Mouse (Mus musculus) stomach, embryonic 14.5 days (tissue): ENCODE data around the gene Kcnj6. TPM values are rescaled to one million over a fixed set of nuclear protein-coding genes. Genes with fewer than 3 reads are reported as not detected.
A peak's percentile ranks its signal among the peaks of the same experiment; 100 is the strongest.

Source experiments
- ATAC-seq: fragments of 200-750 bp; cut with Nextera tagmentation; 2 replicates; pipeline ENCODE4 v1.8.0; 2017; ENCODE audit warnings: low read depth, moderate TSS enrichment; ENCODE audit not compliant: insufficient number of reproducible peaks, insufficient read depth, low FRiP score
- H3K27ac ChIP-seq: fragments of 300-500 bp; sonication (generic); 2 replicates; pipeline ENCODE4 v1.5.1; 2014; ENCODE audit warnings: mild to moderate bottlenecking, low read length, moderate library complexity, mixed read lengths
- H3K27me3 ChIP-seq: fragments of 300-500 bp; sonication (generic); 2 replicates; pipeline ENCODE4 v1.6.1; 2014; ENCODE audit warnings: low read length, control low read depth, mixed read lengths; ENCODE audit not compliant: control insufficient read depth, insufficient read depth
- H3K36me3 ChIP-seq: fragments of 300-500 bp; sonication (generic); 2 replicates; pipeline ENCODE4 v1.6.1; 2014; ENCODE audit warnings: mild to moderate bottlenecking, control low read depth, low read length, moderate library complexity, mixed read lengths; ENCODE audit not compliant: control insufficient read depth, insufficient read depth
- H3K4me1 ChIP-seq: fragments of 300-500 bp; sonication (generic); 2 replicates; pipeline ENCODE4 v1.6.1; 2014; ENCODE audit warnings: low read length, control low read depth, mixed read lengths; ENCODE audit not compliant: control insufficient read depth, insufficient read depth
- H3K4me2 ChIP-seq: fragments of 300-500 bp; sonication (generic); replicated peaks from 2 replicates; pipeline ENCODE4 v1.6.1; 2014; ENCODE audit warnings: low read depth, low read length, control low read depth
- H3K4me3 ChIP-seq: fragments of 300-500 bp; sonication (generic); 2 replicates; pipeline ENCODE4 v1.5.1; 2014; ENCODE audit warnings: low read depth, low read length, control low read depth
- H3K9ac ChIP-seq: fragments of 300-500 bp; sonication (generic); replicated peaks from 2 replicates; pipeline ENCODE4 v1.6.1; 2014; ENCODE audit warnings: low read depth, mild to moderate bottlenecking, control low read depth, low read length, moderate library complexity, mixed read lengths
- H3K9me3 ChIP-seq: fragments of 300-500 bp; sonication (generic); 2 replicates; pipeline ENCODE4 v1.6.1; 2016; ENCODE audit warnings: low read depth, low read length, control low read depth; ENCODE audit not compliant: control insufficient read depth
- WGBS: fragments of 180-500 bp; shearing (Covaris S2); extraction: QIAGEN DNeasy Blood & Tissue Kit; methylation state at CpG from one replicate; pipeline ENCODE4 v1.1.7; 2014; 5-methylcytosine and 5-hydroxymethylcytosine counted together
- polyA plus RNA-seq: library from polyadenylated mRNA; unstranded; fragments of >200 nt; fragmentation: Nextera tagmentation; extraction: Ambion mirVana; gene quantifications from 2 replicates; pipeline ENCODE4 v1.2.1, GENCODE M21; 2014

The Kcnj6 gene
- polyA plus RNA-seq, result 0.39 TPM in 2 replicates

DNA sequence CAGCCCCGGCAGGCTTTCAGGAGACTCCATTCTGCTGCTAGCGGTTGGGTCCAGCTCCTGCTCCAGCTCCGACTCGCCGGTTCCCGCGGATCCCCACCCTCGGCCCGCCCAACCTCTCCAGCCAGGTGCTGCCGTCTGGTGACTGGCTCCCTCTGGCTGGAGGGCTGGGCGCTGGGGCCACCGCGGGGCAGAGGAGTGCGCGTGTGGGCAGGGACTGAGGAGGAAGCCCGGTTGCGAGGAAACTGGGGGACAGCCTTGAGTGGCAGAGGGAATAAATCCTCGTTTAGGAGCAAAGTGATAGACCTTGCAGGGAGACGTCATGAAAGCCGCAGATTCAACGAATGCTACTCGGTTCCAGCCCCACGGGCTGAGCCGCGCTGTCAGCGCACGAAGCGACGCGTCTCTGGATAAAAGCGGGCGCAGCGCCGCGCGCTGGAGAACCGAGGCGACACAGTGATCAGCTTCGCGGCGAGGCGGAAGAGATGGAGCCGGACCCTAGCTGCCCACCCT, at the start of gene Kcnj6:
Kcnj6 (minus strand) TSS at position 362 of the 510 bp plus-strand sequence.
- peaks cover 5% of the 10 kb centered on the region; the same call in 1 of the 2 replicates for H3K4me1 ChIP-seq
- H3K36me3 ChIP-seq, result no peaks in the 10 kb centered on the region
- 1% methylated on average over 43 of the region's 43 CpGs for WGBS
- no peak within 1 kb of the TSS for H3K27ac ChIP-seq
- H3K4me2 ChIP-seq, result peak within 1 kb of the TSS; percentile 47
- no peak within 1 kb of the TSS; the same call in 1 of the 2 replicates for H3K9ac ChIP-seq
- no peak for ATAC-seq
- H3K27me3 ChIP-seq, result peaks cover 21% of the 10 kb centered on the region
- peak within 1 kb of the TSS; percentile 20; the same call in 1 of the 2 replicates for H3K4me3 ChIP-seq
- H3K9me3 ChIP-seq, result no peaks in the 10 kb centered on the region

DNA sequence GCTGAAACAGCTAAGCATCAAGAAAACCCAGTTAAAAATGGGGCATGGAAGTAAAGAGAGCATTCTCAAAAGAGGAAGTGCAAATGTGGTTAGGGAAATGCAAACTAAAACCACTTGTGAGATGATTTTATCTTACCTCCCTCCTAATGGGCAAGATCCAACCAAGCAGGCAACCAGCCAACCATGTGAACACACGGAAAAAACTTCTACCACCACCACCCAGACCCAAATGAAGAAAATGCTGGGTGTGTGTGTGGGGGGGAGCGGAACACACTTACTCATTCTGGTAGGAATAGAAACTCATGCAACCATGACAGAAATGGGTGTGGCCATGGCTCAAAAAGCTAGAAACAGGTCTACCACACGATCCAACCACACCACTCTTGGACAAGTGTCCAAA, 12.4 kb upstream of the Kcnj6 start:
- H3K27ac ChIP-seq, result no peak overlapping the region
- H3K4me1 ChIP-seq, result no peaks in the 10 kb centered on the region
- no peaks in the 10 kb centered on the region for H3K36me3 ChIP-seq
- no peak overlapping the region for H3K4me2 ChIP-seq
- H3K9ac ChIP-seq, result no peak overlapping the region
- no peak for ATAC-seq
- no peak overlapping the region for H3K4me3 ChIP-seq
- 81% methylated on average over 3 of the region's 3 CpGs for WGBS
- H3K27me3 ChIP-seq, result no peaks in the 10 kb centered on the region
- no peaks in the 10 kb centered on the region for H3K9me3 ChIP-seq

DNA sequence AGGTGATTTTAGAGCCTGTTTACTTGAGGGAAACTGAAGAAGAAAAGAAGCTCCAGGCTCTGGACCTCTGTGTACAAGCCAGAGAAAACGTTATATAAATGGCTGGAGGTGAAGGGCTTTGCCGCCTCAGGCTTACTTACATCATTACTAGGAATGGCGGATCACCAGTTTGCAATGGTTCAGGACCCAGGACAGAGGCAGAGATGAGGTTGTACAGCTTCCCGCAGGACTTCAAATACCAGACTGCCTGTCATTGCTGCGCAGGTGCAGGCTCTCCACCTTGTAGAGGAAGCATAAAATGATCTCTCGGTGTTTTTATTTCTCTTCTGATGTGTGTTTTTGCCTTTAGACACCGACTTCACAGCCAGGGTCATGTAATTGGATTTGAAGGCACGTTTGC, 7.1 kb upstream of the Kcnj6 start:
- Histone ChIP-seq H3K4me1 (no peaks in the 10 kb centered on the region), H3K9ac (no peak overlapping the region), H3K27me3 (no peaks in the 10 kb centered on the region), H3K4me2 (no peak overlapping the region), H3K4me3 (no peak overlapping the region), H3K27ac (no peak overlapping the region), H3K9me3 (no peaks in the 10 kb centered on the region), H3K36me3 (no peaks in the 10 kb centered on the region)
- ATAC-seq, result no peak
- 33% methylated on average over 8 of the region's 8 CpGs for WGBS

DNA sequence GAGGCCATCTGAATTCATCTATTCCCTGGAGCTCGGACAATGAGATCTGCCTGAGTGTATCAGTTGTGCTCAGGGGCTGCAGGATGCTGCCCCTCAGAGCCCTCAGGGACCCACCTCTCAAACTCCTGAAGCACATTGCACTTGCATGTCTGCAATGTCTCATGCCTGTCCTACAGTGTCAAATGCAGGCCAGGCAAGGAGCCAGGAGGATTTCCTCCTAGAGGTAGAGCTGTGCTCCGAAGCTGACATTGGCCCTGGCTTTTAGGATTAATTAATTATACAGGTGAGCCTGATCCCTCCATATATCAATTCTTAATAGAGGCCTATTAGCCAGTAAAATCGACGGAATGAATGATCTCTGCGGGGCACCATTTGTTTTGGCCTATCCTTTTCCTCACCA, 2.0 kb upstream of the Kcnj6 start:
- Histone ChIP-seq H3K9ac (no peak overlapping the region), H3K9me3 (no peaks in the 10 kb centered on the region), H3K4me3 (no peak overlapping the region), H3K27me3 (peaks cover 21% of the 10 kb centered on the region), H3K4me1 (peaks cover 5% of the 10 kb centered on the region; the same call in 1 of the 2 replicates), H3K36me3 (no peaks in the 10 kb centered on the region), H3K4me2 (no peak overlapping the region), H3K27ac (no peak overlapping the region)
- no peak for ATAC-seq
- WGBS, result 70% methylated on average over 5 of the region's 5 CpGs

DNA sequence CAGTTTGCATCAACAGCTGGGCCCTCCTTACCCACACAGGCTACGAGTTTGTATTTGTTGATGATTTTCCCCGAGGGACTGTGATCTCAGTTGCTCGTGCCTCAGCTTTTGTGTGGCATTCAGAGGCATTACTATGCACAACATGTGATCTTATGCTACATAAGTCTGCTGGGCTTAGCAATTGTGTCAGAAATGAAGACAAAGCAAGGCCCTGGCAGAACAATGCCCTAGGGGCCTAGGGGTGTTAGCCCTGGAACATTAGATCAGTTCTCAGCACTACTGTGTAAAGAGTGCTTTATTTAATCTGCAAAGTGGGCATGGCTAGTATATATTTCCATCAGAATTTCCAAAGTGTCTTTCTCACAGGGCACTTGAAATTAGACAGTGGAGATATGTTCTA, 1.5 kb upstream of the Kcnj6 start:
- H3K9me3 ChIP-seq, result no peaks in the 10 kb centered on the region
- no peak overlapping the region for H3K4me2 ChIP-seq
- H3K9ac ChIP-seq, result no peak overlapping the region
- H3K4me3 ChIP-seq, result no peak overlapping the region
- 72% methylated on average over 3 of the region's 3 CpGs for whole genome bisulfite sequencing
- no peaks in the 10 kb centered on the region for H3K36me3 ChIP-seq
- peaks cover 5% of the 10 kb centered on the region; the same call in 1 of the 2 replicates for H3K4me1 ChIP-seq
- no peak for ATAC-seq
- H3K27ac ChIP-seq, result no peak overlapping the region
- H3K27me3 ChIP-seq, result peaks cover 21% of the 10 kb centered on the region

GRCm38 (mm10) chr16:94996791-94997281, 665 bp downstream of the Kcnj6 start:
- H3K27me3 ChIP-seq, result peaks cover 21% of the 10 kb centered on the region

GRCm38 (mm10) chr16:94995542-94996131, 1.9 kb downstream of the Kcnj6 start:
- Histone ChIP-seq H3K27ac (no peak overlapping the region), H3K4me3 (no peak overlapping the region), H3K9me3 (no peaks in the 10 kb centered on the region), H3K4me2 (no peak overlapping the region), H3K36me3 (no peaks in the 10 kb centered on the region), H3K27me3 (peaks cover 21% of the 10 kb centered on the region), H3K9ac (no peak overlapping the region), H3K4me1 (peaks cover 5% of the 10 kb centered on the region; the same call in 1 of the 2 replicates)
- WGBS, result 6% methylated on average over 13 of the region's 13 CpGs
- no peak for ATAC-seq

More at GRCm38 (mm10) chr16:94996791-94997281, 665 bp downstream of the Kcnj6 start:
- Histone ChIP-seq H3K36me3 (no peaks in the 10 kb centered on the region), H3K4me2 (peak overlapping the region; percentile 47), H3K27ac (no peak overlapping the region), H3K9me3 (no peaks in the 10 kb centered on the region), H3K9ac (no peak overlapping the region), H3K4me1 (peaks cover 5% of the 10 kb centered on the region; the same call in 1 of the 2 replicates), H3K4me3 (peak overlapping the region; percentile 20; the same call in 1 of the 2 replicates)
- 16% methylated on average over 16 of the region's 16 CpGs for WGBS
- no peak for ATAC-seq

DNA sequence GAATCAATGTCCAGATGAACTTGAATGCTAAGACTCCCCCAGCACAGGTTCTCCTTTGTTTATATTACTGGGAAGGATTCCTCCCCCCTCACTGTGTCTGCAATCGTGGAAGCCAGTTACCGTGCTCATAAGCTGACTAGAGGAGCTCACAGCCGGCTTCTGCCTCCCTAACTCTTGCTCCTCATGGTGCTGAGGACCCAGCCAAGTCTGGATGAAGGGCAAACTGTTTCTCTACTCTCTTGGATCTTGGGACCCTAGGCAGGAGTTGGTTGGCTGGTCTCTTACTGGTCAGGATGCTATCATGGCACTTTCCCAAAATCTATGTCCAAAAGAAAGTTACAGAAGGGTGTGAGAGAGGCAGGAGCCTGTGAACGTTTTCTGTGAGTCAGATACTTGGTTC, 2.6 kb downstream of the Kcnj6 start:
- Histone ChIP-seq H3K9me3 (no peaks in the 10 kb centered on the region), H3K4me1 (peaks cover 5% of the 10 kb centered on the region; the same call in 1 of the 2 replicates), H3K27me3 (peaks cover 21% of the 10 kb centered on the region), H3K27ac (no peak overlapping the region), H3K9ac (no peak overlapping the region), H3K36me3 (no peaks in the 10 kb centered on the region), H3K4me2 (no peak overlapping the region), H3K4me3 (no peak overlapping the region)
- 47% methylated on average over 4 of the region's 4 CpGs for whole genome bisulfite sequencing
- no peak for ATAC-seq
